Mouse (Mus musculus): ENCODE data around the gene Dynlt1b.
"Not testable (repeated sequence)": the region's sequence is repeated elsewhere in the genome, so short reads cannot be mapped to it uniquely, and the experiment has no call there.

Gene Dynlt1b

GRCm38 (mm10) chr17:6429945-6430344 lies at the start of gene Dynlt1b:
Dynlt1b (plus strand) TSS chr17:6430112.
- DNase-seq = peak; percentile 100

- not testable (repeated sequence) for DNase-seq
Measured at GRCm38 (mm10) chr17:6380182-6380841, 49.6 kb upstream of the Dynlt1b start.

- not testable (repeated sequence) for DNase-seq
Measured at GRCm38 (mm10) chr17:6381071-6381682, 48.7 kb upstream of the Dynlt1b start.

- DNase-seq = not testable (repeated sequence)
Measured at GRCm38 (mm10) chr17:6386927-6387326, 43.0 kb upstream of the Dynlt1b start.

- not testable (repeated sequence) for DNase-seq
Measured at GRCm38 (mm10) chr17:6387380-6387911, 42.5 kb upstream of the Dynlt1b start.

- not testable (repeated sequence) for DNase-seq
Measured at GRCm38 (mm10) chr17:6389463-6389862, 40.4 kb upstream of the Dynlt1b start.

- not testable (repeated sequence) for DNase-seq
Measured at GRCm38 (mm10) chr17:6390731-6391130, 39.2 kb upstream of the Dynlt1b start.

GRCm38 (mm10) chr17:6391736-6392135 lies 38.2 kb upstream of the Dynlt1b start:
- DNase-seq = not testable (repeated sequence)

GRCm38 (mm10) chr17:6392473-6393340 lies 37.2 kb upstream of the Dynlt1b start:
- not testable (repeated sequence) for DNase-seq

GRCm38 (mm10) chr17:6398079-6398478 lies 31.8 kb upstream of the Dynlt1b start:
- not testable (repeated sequence) for DNase-seq

GRCm38 (mm10) chr17:6398816-6399215 lies 31.1 kb upstream of the Dynlt1b start:
- DNase-seq = not testable (repeated sequence)

- peak; percentile 38 for DNase-seq
Measured at GRCm38 (mm10) chr17:6399281-6400096, 30.4 kb upstream of the Dynlt1b start.

- not testable (repeated sequence) for DNase-seq
Measured at GRCm38 (mm10) chr17:6400097-6400489, 29.8 kb upstream of the Dynlt1b start.

- not testable (repeated sequence) for DNase-seq
Measured at GRCm38 (mm10) chr17:6404493-6404892, 25.4 kb upstream of the Dynlt1b start.

- DNase-seq = not testable (repeated sequence)
Measured at GRCm38 (mm10) chr17:6406972-6407371, 22.9 kb upstream of the Dynlt1b start.

- not testable (repeated sequence) for DNase-seq
Measured at GRCm38 (mm10) chr17:6410713-6411213, 19.1 kb upstream of the Dynlt1b start.

GRCm38 (mm10) chr17:6417118-6417517 lies 12.8 kb upstream of the Dynlt1b start:
- DNase-seq = not testable (repeated sequence)

- not testable (repeated sequence) for DNase-seq
Measured at GRCm38 (mm10) chr17:6420557-6420956, 9.4 kb upstream of the Dynlt1b start.

- DNase-seq = not testable (repeated sequence)
Measured at GRCm38 (mm10) chr17:6421547-6422326, 8.2 kb upstream of the Dynlt1b start.

- DNase-seq = not testable (repeated sequence)
Measured at GRCm38 (mm10) chr17:6422370-6422769, 7.5 kb upstream of the Dynlt1b start.

GRCm38 (mm10) chr17:6422805-6423204 lies 7.1 kb upstream of the Dynlt1b start:
- peak; percentile 66 for DNase-seq
